Mouse (Mus musculus): Measurements from ENCODE around the gene Enah.

- no peak for TF ChIP-seq EP300 (IDR thresholded peaks at IDR 0.05; ENCODE audit: low read depth)
- no peak for TF ChIP-seq CTCF (IDR thresholded peaks at IDR 0.05; ENCODE audit: low read depth)
Measured at GRCm38 (mm10) chr1:182029989-182030649, 10.3 kb upstream of the Enah start.

Data from heart, postnatal 0 days (tissue).